Mouse (Mus musculus): ENCODE measurements around the gene Gtf2f1.

DNA sequence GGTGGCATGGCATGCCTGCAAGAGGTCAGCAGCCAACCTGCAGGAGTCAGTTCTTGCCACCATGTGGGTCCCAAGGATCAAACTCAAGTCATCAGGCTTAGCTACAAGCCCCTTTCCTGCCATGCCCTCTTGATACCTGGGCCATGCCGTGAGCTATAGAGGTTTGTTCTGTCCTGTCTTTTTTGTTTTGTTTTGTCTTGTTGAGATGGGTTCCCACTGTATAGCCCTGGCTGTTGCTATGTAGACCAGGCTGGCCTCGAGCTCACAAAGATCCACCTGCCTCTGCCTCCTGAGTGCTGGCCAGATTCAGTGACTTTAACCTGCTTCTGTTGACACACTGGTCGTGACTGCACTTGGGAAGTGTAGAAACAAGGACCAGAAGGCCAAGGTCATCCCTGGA, 35.7 kb downstream of the Gtf2f1 start:
- no peak for TF ChIP-seq CTCF (IDR thresholded peaks at IDR 0.05; ENCODE audit: control insufficient read depth, insufficient read depth, insufficient replicate concordance, low read depth, low read length)
- TF ChIP-seq POLR2A (IDR thresholded peaks at IDR 0.05; ENCODE audit: control insufficient read depth, low read depth, low read length), result no peak
